Mouse (Mus musculus): ENCODE results near the gene Ociad2. TPM values are rescaled to one million over a fixed set of nuclear protein-coding genes. Genes with fewer than 3 reads are reported as not detected.
"Not testable (repeated sequence)": the region's sequence is repeated elsewhere in the genome, so short reads cannot be mapped to it uniquely, and the experiment has no call there.

Gene Ociad2
- total RNA-seq, 2 experiments from 2014 or later: 122 to 128 TPM

GRCm38 (mm10) chr5:73353978-73354377, 13.2 kb upstream of the Ociad2 start:
- DNase-seq (ENCODE audit: extremely low spot score in 1 of 2, low spot score in 1 of 2): no peak

GRCm38 (mm10) chr5:73353519-73353918, 12.7 kb upstream of the Ociad2 start:
- DNase-seq (ENCODE audit: extremely low spot score in 1 of 2, low spot score in 1 of 2): no peak

- DNase-seq (ENCODE audit: extremely low spot score in 1 of 2, low spot score in 1 of 2): no peak
Measured at GRCm38 (mm10) chr5:73351796-73352195, 11.0 kb upstream of the Ociad2 start.

GRCm38 (mm10) chr5:73349514-73349913, 8.7 kb upstream of the Ociad2 start:
- DNase-seq (ENCODE audit: extremely low spot score in 1 of 2, low spot score in 1 of 2): no peak

GRCm38 (mm10) chr5:73345254-73345653, 4.4 kb upstream of the Ociad2 start:
- DNase-seq (ENCODE audit: extremely low spot score in 1 of 2, low spot score in 1 of 2): no peak

GRCm38 (mm10) chr5:73344310-73344709, 3.5 kb upstream of the Ociad2 start:
- DNase-seq (ENCODE audit: extremely low spot score in 1 of 2, low spot score in 1 of 2): peak; percentile 29 to 46

- DNase-seq (ENCODE audit: extremely low spot score in 1 of 2, low spot score in 1 of 2): no peak
Measured at GRCm38 (mm10) chr5:73342701-73343355, 2.0 kb upstream of the Ociad2 start.

GRCm38 (mm10) chr5:73339779-73340722, 777 bp downstream of the Ociad2 start:
- no peak for DNase-seq (ENCODE audit: extremely low spot score in 1 of 2, low spot score in 1 of 2)

GRCm38 (mm10) chr5:73338832-73339163, 2.0 kb downstream of the Ociad2 start:
- no peak for DNase-seq (ENCODE audit: extremely low spot score in 1 of 2, low spot score in 1 of 2)

GRCm38 (mm10) chr5:73337961-73338831, 2.6 kb downstream of the Ociad2 start:
- DNase-seq (ENCODE audit: extremely low spot score in 1 of 2, low spot score in 1 of 2): peak; percentile 41 to 44

- no peak for DNase-seq (ENCODE audit: extremely low spot score in 1 of 2, low spot score in 1 of 2)
Measured at GRCm38 (mm10) chr5:73336448-73336847, 4.4 kb downstream of the Ociad2 start.

GRCm38 (mm10) chr5:73331002-73331401, 9.8 kb downstream of the Ociad2 start:
- no peak for DNase-seq (ENCODE audit: extremely low spot score in 1 of 2, low spot score in 1 of 2)

GRCm38 (mm10) chr5:73324526-73325170, 16.2 kb downstream of the Ociad2 start:
- no peak for DNase-seq (ENCODE audit: extremely low spot score in 1 of 2, low spot score in 1 of 2)

GRCm38 (mm10) chr5:73323602-73324001, 17.2 kb downstream of the Ociad2 start:
- no peak for DNase-seq (ENCODE audit: extremely low spot score in 1 of 2, low spot score in 1 of 2)

- not testable (repeated sequence) for DNase-seq (ENCODE audit: extremely low spot score in 1 of 2, low spot score in 1 of 2)
Measured at GRCm38 (mm10) chr5:73322684-73323083, 18.1 kb downstream of the Ociad2 start.

GRCm38 (mm10) chr5:73319306-73319705, 21.5 kb downstream of the Ociad2 start:
- DNase-seq (ENCODE audit: extremely low spot score in 1 of 2, low spot score in 1 of 2): no peak

- no peak for DNase-seq (ENCODE audit: extremely low spot score in 1 of 2, low spot score in 1 of 2)
Measured at GRCm38 (mm10) chr5:73314654-73315053, 26.2 kb downstream of the Ociad2 start.

- no peak for DNase-seq (ENCODE audit: extremely low spot score in 1 of 2, low spot score in 1 of 2)
Measured at GRCm38 (mm10) chr5:73313591-73313990, 27.2 kb downstream of the Ociad2 start.

- DNase-seq (ENCODE audit: extremely low spot score in 1 of 2, low spot score in 1 of 2): no peak
Measured at GRCm38 (mm10) chr5:73311458-73311857, 29.4 kb downstream of the Ociad2 start.

GRCm38 (mm10) chr5:73310401-73310800, 30.4 kb downstream of the Ociad2 start:
- DNase-seq (ENCODE audit: extremely low spot score in 1 of 2, low spot score in 1 of 2): no peak
